Mouse (Mus musculus) cerebellum, adult 2 months (tissue): ENCODE data around the gene Ankle1.

ENCODE experiments used
- CTCF ChIP-seq: fragments of 200-500 bp; IDR thresholded peaks from 2 replicates; pipeline ENCODE4 v1.5.1; 2011; ENCODE audit warnings: low read depth, mild to moderate bottlenecking, control low read depth, low read length, moderate library complexity, borderline replicate concordance; ENCODE audit not compliant: insufficient read depth
- POLR2A ChIP-seq: fragments of 200-500 bp; IDR thresholded peaks from 2 replicates; pipeline ENCODE4 v1.6.1; 2011; ENCODE audit warnings: low read length, control low read depth, borderline replicate concordance; ENCODE audit not compliant: insufficient read depth

- TF ChIP-seq CTCF (no peak), POLR2A (no peak)
Measured at GRCm38 (mm10) chr8:71407441-71407840, 1.6 kb downstream of the Ankle1 start.
